Mouse (Mus musculus): ENCODE results near the gene Bsx.

GRCm38 (mm10) chr9:40839662-40840061 lies 34.3 kb upstream of the Bsx start:
- TF ChIP-seq FLI1 (IDR thresholded peaks at IDR 0.05; ENCODE audit: low read length), result no peak
- TF ChIP-seq GATA1 (IDR thresholded peaks at IDR 0.05; ENCODE audit: borderline replicate concordance, low read length), result no peak
